Mouse (Mus musculus): ENCODE data around the gene Col18a1.

Col18a1 gene

DNA sequence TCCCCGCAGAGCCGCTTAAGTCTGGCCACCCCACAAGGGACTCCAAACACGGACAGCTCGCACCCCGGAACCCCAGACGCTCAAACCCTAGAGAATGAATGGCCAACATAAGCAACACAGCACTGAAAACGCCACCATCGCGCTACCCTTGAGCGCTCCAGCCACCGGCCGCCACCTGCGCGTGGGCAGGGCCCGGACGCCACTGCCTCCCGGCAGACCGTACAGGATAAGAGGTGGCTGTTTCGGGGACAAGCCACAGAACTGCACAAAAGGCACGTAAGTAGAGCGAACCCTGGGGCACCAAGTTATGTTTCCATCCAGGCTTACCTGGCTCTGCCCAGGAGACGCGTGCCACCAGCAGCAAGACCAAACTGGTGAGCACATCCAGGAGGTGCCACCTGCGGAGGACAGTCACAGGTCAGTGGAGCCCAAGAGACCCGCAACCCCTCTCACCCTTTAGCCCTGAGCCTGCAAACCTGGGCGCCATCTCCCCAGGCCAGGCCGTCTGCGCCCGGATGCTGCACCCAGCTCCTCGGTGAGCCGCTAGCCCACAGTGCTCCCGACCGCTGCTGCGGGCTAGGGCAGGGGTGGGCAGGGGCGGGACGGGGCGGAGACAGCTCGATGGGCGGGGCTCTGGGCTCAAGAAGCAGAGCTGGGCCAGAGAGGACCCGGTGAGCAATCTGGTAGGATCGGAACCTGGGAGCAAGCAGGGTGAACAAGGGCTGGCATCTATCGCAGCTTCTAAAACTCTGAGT is at the start of gene Col18a1:
TSS of gene Col18a1 (minus strand) at position 586 of the 755 bp plus-strand sequence.
- peak; percentile 79 to 84 for DNase-seq

DNA sequence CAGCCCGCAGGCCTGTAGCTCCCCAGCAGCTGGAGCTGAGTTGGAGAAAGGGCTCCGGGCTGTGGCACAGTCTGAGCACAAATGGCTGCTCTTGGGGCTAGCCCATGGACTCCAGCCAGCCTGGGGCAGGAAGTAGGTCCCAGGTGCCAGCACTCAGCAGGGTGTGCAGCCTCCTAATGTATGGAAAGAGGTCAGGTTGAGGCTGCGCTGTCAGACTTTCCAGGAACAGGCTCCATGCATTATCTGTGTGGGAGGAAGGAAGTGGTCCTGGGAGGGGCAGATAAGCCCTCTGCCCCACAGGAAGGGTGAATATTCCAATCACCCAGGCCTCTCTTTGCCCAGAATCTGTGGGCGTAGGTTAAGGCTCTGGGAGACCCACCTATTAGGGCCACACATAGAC is 49.3 kb upstream of the Col18a1 start:
- peak; percentile 33 to 60 for DNase-seq

DNA sequence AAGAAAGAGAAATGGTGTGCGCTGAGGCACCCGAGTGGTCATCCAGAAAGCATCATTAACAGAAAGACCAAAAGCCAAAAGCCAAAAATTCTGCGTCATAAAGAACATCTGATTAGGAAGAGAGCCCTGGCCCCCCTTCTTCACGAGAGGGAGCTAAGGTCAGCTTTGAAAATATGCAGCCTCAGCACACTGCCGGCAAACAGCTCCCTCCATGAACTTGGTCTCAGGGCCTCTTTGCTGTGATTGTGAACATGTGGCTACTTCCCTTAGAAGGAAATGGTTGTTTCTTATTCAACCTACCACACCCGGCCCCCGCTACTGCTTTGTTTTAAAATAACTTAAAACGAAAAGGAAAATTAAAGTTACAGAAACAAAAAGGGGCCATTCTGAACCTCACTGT is 48.2 kb upstream of the Col18a1 start:
- DNase-seq: peak; percentile 51 to 71

DNA sequence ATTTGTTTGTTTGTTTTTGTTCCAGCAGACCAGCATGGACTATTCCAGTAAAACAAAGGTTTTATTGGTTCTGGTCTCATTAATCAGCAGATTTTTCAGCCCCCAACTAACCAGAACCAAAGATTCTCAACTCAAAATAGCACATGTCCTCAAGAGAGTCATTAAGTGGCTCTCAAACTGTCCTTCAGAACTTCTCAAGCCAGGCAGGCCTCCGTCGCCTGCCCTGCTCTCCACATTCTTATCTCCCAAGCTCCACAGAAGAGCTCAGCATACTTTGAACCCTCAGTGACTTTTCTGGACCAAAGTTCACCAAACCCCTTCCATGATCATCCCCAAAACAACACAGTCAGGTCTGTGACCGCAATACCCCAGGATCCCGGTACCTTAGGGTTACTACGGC is 47.1 kb upstream of the Col18a1 start:
- DNase-seq: no peak

DNA sequence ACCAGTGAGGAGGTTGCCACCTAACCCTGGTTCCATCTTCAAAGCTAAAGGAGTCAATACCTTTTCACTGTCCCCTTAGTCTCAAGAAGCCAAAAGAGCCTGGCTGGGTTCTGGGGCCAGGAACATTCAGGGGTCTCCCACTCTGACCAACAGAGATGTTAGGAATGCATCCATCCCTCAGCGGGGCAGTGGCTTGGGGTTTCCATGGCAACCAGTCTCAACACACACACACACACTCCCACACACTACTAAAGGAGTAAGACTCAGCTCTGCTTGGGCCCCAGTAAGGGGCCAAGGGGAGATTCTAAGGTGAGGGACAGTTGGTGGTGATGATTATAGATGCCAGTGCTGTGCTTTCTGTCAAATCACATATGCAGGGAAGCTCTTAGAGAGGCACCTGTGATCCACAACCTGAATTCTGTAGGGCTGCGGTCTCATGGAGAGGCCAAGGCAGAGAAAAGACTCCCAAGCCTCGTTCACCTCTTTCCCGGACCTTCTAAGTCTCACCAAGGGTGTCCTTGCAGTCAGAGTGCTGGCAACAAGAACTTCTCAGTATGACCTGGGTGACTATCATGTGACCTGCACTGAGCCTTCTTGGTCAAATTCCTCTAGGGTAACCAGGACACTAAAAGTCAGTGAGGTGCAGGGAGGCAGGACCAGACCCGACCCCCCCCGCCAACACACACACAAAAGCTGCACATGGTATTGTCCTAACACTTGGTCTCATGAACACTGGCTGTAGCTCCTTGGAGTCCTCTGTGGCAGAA is 46.2 kb upstream of the Col18a1 start:
- no peak for DNase-seq

DNA sequence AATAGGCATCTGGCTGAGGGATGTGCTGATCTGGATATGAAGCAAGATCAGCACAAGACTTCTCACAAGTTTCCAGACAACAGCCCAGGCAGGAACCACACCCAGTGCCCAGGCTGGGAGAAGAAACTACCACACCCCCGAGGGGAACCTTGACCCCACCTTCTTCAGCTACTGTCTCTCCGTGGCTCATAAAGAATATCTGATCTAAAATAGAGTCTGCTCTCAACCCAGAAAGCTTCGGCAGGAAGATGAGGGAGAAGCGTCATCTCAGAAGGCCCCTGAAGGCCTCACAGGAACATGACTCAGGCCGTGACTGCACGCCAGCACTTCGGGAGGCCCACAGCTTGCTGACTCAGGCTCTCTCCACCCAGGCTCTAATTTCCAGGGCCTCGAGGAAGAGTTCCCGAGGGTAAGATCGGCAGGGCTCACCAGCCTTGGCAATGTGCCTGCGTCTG is 44.8 kb upstream of the Col18a1 start:
- DNase-seq: peak; percentile 53 to 67

DNA sequence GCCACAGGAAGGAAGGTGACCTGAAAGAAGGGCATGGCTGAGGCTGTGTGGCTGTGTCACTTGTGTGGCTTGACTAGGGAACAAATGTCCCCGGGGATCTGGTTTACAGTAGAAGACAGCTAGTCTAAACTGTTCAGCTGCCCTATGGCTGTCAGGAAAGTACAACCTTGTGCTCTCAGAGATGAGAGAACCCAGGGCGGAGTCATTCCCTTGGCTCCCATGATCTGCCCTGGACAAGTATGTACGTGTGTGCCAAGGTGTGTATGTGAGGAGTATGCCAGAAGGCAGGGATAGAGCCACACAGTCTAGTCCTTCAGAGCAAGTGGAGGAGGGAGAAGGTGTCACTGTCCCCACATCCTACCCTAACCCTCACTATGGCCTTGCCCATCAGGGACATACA is 44.3 kb upstream of the Col18a1 start:
- no peak for DNase-seq

DNA sequence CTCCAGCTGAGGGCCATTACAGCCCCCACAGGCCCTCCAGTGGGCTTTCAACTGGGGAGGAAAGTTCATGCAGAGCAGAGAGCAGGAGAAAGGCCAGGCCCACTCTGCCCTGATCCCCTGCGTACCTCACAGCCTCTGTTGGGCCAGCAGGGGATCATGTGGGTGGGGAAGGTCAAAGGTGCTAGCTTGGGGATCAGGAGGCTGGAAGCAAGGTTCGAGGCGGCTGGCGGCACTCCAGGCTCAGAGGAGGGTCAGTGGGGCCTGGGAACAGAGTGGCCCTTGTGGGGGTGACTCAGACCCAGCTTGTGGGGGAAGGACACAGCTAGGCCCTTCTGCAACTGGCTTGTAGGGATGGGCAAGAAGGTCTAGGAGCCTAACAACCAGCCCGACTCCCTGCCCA is 42.9 kb upstream of the Col18a1 start:
- DNase-seq: no peak

DNA sequence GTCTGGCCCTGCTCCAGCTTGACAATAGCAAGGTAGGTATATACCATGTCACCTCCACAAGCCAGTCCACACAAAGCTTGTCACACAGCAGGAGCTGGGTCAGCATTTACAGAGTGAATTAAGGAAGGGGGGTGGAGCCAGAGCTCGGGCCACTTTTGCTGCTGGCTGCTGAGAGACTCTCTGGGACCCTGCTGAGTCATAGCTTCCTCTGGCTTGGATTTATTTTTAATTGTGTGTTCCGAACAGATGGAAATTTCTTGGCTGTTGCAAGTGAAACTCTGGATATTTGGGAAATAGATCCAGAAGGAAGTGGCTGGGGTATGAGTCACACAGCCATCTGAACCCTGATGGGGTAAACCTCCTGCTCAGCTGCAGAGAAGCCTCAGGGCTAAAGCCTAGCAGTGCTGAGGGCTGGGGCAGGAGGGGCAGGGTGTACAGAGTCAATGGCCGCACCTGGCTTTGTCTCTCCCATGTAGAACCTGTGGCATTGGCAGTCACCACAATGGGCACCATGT is 40.3 kb upstream of the Col18a1 start:
- peak; percentile 59 to 75 for DNase-seq

DNA sequence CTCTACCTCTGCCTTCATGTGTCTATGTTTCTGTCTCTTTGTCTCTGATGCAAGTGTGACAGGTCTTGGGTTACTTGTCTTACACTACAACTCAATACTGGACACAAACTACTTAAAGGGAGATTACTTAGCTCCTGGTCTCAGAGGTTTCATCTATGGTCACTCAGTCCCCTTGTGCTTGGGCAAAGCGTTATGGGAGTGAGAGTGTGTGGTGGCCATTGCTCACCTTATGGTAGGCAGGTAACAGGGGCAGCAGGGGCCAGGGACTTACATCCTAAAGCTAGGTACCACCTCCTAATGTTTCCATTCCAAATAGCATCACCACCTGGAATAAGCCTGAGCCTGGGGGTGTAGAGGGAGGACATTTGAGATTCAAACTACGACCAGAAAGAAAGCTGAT is 39.8 kb upstream of the Col18a1 start:
- DNase-seq: no peak

DNA sequence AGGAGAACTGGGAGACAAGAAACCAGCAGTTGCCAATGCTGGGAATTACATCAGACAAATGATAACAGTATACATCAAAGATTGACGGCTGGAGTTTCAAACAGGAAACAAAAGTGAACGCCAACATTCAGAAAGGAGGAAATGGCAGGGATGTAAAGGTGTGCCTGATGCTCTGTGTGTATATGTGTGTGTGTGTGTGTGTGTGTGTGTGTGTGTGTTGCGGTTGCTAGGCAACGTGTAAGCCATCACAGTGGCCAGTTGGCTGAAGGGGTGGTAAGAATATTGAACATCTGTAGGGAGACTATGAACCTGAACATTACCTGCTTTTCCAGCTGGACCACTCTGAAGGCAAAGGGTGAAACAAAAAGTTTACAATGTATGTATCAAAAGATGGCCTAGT is 37.6 kb upstream of the Col18a1 start:
- no peak for DNase-seq

DNA sequence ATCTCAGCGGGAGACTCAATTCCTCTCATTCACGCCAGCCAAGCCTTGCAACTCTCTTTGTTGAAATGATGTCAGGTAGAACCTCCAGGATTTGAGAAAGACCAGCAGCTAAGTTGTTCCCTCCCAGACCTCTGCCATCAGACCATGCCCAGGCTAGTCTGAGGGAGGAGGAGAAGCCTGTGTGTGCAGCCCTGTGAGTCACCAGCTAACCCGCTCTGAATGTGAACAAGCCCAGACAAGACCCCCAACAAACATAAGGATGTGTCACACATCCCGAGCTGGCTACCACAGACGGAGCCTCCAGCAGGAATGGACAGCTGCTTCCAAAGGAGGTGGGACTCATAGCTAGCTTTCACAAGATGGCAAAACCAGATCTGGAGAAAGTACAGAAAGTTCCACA is 35.6 kb upstream of the Col18a1 start:
- no peak for DNase-seq

DNA sequence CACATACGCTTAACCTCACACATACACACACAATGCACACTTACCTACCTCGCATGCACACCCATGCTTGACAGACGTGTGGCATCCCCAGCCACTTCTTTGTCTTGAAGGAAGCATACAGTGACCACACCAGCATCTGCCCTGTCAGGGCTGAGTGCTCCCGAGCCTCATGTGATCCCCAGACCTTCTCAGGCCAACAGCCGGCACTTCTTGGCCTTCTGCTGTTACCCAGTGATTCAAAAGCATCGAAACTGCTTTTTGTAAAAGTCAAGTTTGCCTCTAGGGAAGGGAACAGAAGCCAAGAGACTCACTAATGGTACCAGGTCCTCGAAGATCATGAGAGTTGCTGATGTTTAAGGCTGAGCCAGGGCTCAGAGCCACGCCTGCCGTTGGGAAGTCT is 33.9 kb upstream of the Col18a1 start:
- DNase-seq: no peak

DNA sequence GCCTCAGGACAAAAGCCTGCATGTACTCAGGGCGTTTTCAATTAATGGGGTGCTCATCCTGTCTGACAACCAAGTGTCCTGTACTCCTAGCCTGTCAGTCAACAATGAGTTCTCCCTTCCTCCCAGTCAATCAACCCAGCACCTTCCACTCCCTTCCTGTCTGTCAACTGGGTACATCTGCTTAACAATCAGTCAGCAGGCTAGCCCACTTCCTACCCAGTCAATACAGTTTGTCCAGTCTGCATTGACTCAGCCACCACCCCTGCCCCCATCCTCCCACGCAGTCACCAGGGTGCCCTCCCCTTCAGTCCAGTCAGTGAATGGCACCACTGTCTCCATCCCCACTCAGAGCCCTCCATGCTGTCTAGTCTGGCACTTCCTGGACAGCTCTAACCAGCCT is 32.9 kb upstream of the Col18a1 start:
- DNase-seq: no peak

DNA sequence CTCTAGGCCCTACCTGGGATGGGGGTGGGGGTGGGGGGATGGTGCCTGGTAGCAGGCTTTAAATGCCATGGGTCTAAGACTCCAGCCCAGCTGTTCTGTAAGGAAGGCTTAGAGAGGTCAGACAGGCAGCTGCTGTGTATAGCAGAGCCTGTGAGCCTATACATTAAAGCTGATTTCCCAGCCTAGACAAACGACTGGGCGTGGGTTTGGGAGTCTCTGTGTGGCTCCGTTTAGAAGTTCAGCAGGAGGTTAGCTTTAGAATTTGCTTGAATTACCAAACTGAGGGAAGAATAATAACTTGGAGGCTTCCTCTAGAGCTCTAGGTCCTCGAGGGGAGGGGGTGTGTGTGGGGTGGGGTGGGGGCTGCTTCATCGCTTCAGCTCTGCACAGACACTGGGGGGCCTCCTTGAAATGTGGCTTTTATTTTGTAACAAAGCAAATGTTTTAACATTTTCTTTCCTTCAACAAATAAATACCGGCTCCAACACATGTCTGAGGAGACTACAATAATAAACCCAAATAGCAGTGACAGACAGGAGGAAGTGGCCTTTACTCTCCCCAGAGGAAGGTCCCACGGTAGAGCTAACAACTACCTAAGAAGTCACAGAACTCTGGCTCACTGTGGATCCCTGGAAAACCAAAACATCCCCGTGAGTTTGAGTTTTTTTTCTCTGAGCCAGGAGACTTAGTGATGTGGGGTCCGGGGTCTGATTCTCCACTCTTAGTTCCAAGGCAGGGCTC is 31.3 kb upstream of the Col18a1 start:
- no peak for DNase-seq

DNA sequence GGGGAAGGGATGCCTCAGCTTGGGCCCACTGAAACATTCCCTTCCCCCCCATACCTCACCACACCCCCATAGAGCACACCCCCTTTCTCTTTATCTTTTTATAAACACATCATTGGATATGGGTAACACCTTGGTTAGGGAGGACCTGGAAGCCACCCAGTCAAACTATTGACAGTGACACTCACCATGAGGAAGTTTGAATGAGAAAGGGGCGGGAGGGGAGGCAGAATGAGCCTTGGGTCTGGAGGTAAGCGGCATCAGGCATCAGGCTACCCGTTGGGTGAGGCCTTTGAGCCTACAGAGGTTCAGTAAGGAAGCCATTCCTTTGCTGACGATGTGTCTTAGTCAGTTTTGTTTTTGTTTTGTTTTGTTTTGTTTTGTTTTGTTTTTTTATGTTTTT is 30.3 kb upstream of the Col18a1 start:
- no peak for DNase-seq

DNA sequence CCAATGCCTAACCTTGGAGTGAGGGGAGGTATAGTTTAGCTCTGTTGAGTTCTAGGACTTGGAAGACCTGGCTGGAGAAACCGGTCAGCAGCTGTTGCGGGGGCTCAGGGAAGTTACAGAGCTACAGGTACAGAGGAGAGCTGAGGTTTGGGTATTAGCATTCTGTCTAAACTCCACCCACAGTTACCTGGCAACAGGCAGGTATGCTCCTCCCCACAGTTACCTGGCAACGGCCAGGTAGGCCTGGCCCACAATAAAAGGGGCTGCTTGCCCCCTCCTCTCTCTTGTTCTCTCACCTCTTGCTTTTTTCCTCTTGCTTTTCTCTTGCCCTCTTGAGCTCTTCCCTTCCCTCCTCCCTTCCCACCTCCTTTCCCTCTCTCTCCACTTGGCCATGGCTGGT is 29.8 kb upstream of the Col18a1 start:
- DNase-seq: no peak

DNA sequence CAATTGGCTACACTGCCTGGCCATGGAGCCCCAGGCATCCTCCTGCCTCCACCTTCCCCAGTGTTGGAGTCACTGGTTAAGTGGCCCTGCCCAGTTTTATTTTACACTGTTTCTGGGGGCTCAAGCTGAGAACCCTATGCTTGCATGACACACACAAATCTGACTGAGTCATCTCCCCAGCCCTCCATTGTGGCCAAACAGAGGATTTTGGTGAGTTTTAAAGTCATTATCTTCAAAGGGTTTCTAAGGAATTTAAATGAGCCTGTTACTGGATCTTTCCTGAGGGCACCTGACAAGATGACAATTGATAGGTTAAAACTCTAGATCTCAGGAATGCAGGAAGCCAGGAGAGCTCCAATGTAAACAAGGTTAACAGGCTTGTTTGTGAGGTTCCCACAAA is 27.1 kb upstream of the Col18a1 start:
- no peak for DNase-seq

DNA sequence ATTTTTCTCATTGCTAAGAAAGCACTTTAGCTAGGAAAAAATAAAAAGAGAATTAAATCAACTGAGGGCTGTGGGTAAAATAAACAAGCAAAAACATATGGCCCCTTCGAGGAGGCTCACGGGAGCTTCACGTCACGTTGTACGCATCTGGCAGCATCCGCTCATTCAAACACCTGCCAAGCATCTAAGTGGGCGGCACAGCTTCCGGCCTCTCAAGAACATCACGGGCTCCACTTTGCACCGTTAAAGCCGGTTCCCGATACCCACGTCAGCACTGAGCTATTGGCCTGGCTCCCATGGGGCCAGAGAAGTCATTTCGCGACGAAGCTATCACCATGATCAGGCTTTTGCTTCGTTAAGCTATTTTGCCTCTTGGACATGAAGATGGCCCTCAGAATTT is 26.4 kb upstream of the Col18a1 start:
- no peak for DNase-seq

DNA sequence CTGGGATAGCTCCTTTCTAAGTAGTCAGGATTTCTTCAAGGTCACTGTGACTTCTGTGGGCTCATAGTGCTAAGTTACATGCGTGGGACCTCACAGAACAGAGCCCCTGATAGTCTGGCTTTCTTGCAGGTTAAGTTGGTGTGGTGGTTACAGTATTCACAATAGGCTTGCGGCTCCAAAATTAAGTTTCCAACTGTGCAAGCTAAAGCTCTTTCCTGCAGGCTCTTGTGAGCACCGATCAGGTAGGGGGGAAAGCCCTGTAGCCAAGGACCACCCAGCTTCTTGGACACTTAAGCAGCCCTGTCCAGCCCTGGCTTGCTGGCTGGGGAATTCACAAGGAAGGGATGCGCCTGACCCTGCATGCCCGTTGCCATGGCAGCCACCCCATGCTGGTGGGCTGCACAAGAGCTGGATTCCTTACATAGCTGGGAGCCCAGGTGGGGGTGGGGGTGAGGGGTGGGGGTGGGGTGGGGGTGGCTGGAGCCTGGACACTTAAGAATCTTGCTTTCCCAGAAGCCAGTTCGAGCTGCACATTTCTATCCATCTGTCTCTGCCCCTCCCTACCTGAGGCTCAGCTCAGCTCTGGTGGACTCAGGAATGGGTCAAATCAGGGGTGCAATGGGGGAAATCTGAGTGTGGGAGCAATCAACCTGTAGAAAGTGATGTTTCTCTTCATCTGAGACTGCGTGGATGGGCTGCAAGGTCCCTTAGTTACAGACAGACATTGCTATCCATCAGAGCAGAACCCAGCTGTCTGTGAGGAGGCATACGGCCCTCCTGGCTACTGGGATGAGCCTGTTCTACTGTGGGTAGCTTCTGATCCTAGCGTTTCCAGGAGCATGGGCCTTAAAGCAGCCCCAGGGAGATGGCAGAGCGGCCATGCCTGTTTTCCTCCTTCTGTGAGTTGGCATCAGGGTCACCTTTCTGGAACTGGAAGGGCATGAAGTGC is 24.9 kb upstream of the Col18a1 start:
- peak; percentile 72 to 81 for DNase-seq

DNA sequence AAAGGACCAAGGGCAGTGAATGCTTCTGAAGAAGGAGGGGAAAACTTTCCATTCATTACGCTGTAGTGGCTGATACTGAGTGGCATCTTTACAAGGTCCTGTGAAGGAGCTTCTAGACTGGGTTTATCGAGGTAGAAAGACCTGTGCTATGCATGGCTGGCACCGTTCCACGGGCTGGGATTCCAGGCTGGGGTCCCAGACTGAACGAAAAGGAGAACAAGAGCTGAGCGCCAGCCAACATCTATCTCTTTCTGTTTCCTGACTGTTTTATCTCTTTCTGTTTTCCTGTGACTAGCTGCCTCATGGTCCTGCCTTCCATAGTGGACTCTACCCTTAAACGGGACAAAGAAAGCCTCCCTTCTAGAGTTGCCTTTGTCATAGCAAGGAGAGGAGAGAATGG is 21.1 kb upstream of the Col18a1 start:
- peak in 1 of 2 experiments; percentile 45 for DNase-seq

DNA sequence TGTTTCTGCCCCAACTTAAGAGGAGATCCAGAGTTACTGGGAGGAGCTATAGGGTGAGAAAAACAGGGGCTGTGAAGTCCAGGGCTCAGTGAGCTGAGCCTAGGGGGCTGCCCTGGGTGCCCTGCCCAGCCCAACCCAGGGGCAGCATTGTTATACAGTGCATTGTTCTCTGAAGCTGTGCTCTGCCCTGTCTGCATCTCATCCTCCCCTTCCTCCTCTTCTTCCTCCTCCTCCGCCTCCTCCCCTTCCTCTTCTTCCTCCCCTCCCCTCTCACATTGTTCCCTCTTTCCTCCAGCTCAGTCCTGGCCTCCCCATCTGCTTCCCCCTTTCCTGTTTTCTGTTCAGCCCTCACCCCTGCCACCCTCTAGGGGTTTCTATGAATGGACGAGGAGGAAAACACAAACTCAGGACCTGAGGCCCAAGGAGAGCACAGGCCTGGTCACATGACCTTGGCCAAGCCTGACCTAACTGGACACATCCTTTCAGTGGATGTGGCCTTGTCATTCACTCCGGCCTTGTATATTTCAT is 16.5 kb upstream of the Col18a1 start:
- no peak for DNase-seq

All from kidney, postnatal 4 days (tissue).